Mouse (Mus musculus): ENCODE data around the gene Qk. TPM values are rescaled to one million over a fixed set of nuclear protein-coding genes. Genes with fewer than 3 reads are reported as not detected.

The Qk gene
- total RNA-seq, 1 experiment = 129 TPM

GRCm38 (mm10) chr17:10251252-10251958, 68.2 kb downstream of the Qk start:
- in situ Hi-C loops (cut with MboI; ENCODE audit: low sequenced_read_pairs in 2 of 2, unreplicated experiment in 2 of 2) = no loop called here
- H3K36me3 ChIP-seq (ENCODE audit: control insufficient read depth, insufficient read depth, low read length, poor library complexity, severe bottlenecking) = no peaks in the 10 kb centered on the region; the same call in 1 of the 2 replicates
- H3K9ac ChIP-seq (ENCODE audit: insufficient read depth, low read depth, low read length, poor library complexity, severe bottlenecking) = no peak overlapping the region
- no peak overlapping the region for H3K4me3 ChIP-seq (ENCODE audit: insufficient read depth in 1 of 2, low read depth in 1 of 2, low read length in 2 of 2, poor library complexity in 1 of 2, severe bottlenecking in 1 of 2)
- TF ChIP-seq ZNF384 (IDR thresholded peaks at IDR 0.05; ENCODE audit: low read depth, low read length) (no peak), MAFK (IDR thresholded peaks at IDR 0.05; ENCODE audit: insufficient read depth, low read depth, low read length) (no peak), CHD2 (IDR thresholded peaks at IDR 0.05; ENCODE audit: low read depth, low read length) (no peak), ZC3H11A (IDR thresholded peaks at IDR 0.05; ENCODE audit: borderline replicate concordance, low read depth, low read length) (no peak), HCFC1 (IDR thresholded peaks at IDR 0.05; ENCODE audit: borderline replicate concordance, insufficient read depth, low read length) (no peak)
- no peak for DNase-seq (ENCODE audit: low read depth, low spot score)
- H3K4me1 ChIP-seq (ENCODE audit: control insufficient read depth in 2 of 2, insufficient read depth in 2 of 2, low read length in 2 of 2, poor library complexity in 1 of 2) = no peaks in the 10 kb centered on the region
- no peak overlapping the region for H3K27ac ChIP-seq (ENCODE audit: insufficient read depth, low read depth, low read length, poor library complexity, severe bottlenecking)
- H3K9me3 ChIP-seq (ENCODE audit: control insufficient read depth, insufficient read depth, low read depth, low read length) = no peaks in the 10 kb centered on the region

GRCm38 (mm10) chr17:10240081-10240480, 79.6 kb downstream of the Qk start:
- Histone ChIP-seq H3K9ac (ENCODE audit: insufficient read depth, low read depth, low read length, poor library complexity, severe bottlenecking) (no peak overlapping the region), H3K4me3 (ENCODE audit: insufficient read depth in 1 of 2, low read depth in 1 of 2, low read length in 2 of 2, poor library complexity in 1 of 2, severe bottlenecking in 1 of 2) (no peak overlapping the region), H3K27ac (ENCODE audit: insufficient read depth, low read depth, low read length, poor library complexity, severe bottlenecking) (no peak overlapping the region), H3K9me3 (ENCODE audit: control insufficient read depth, insufficient read depth, low read depth, low read length) (no peaks in the 10 kb centered on the region), H3K4me1 (ENCODE audit: control insufficient read depth in 2 of 2, insufficient read depth in 2 of 2, low read length in 2 of 2, poor library complexity in 1 of 2) (no peaks in the 10 kb centered on the region), H3K36me3 (ENCODE audit: control insufficient read depth, insufficient read depth, low read length, poor library complexity, severe bottlenecking) (no peaks in the 10 kb centered on the region; the same call in 1 of the 2 replicates)
- in situ Hi-C loops (cut with MboI; ENCODE audit: low sequenced_read_pairs in 2 of 2, unreplicated experiment in 2 of 2) = no loop called here
- TF ChIP-seq CHD2 (IDR thresholded peaks at IDR 0.05; ENCODE audit: low read depth, low read length) = no peak
- no peak for TF ChIP-seq MAFK (IDR thresholded peaks at IDR 0.05; ENCODE audit: insufficient read depth, low read depth, low read length)
- no peak for TF ChIP-seq HCFC1 (IDR thresholded peaks at IDR 0.05; ENCODE audit: borderline replicate concordance, insufficient read depth, low read length)
- no peak for TF ChIP-seq ZC3H11A (IDR thresholded peaks at IDR 0.05; ENCODE audit: borderline replicate concordance, low read depth, low read length)
- no peak for TF ChIP-seq ZNF384 (IDR thresholded peaks at IDR 0.05; ENCODE audit: low read depth, low read length)
- no peak for DNase-seq (ENCODE audit: low read depth, low spot score)

DNA sequence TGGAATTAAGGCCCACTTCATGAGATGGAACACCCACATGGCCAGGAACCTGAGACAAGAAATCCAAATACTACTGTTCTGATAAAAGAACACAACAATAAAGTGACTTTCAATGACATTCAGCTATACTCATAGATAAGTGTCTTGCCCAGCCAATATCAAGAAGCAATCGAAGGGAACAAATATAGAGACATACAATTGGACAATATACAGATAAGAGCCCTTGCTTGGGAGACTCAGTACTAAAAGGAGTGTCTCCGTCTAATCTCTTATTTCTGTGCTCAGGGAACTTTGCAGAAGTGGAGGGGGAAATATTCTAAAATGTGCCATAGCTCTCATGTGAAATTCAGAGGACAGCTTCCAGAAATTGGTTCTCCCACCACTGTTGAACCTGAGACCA, 83.1 kb downstream of the Qk start:
- no peak overlapping the region for H3K9ac ChIP-seq (ENCODE audit: insufficient read depth, low read depth, low read length, poor library complexity, severe bottlenecking)
- no peak overlapping the region for H3K27ac ChIP-seq (ENCODE audit: insufficient read depth, low read depth, low read length, poor library complexity, severe bottlenecking)
- H3K36me3 ChIP-seq (ENCODE audit: control insufficient read depth, insufficient read depth, low read length, poor library complexity, severe bottlenecking) = no peaks in the 10 kb centered on the region; the same call in 1 of the 2 replicates
- H3K9me3 ChIP-seq (ENCODE audit: control insufficient read depth, insufficient read depth, low read depth, low read length) = no peaks in the 10 kb centered on the region
- in situ Hi-C loops (cut with MboI; ENCODE audit: low sequenced_read_pairs in 2 of 2, unreplicated experiment in 2 of 2) = no loop called here
- TF ChIP-seq ZC3H11A (IDR thresholded peaks at IDR 0.05; ENCODE audit: borderline replicate concordance, low read depth, low read length) (no peak), HCFC1 (IDR thresholded peaks at IDR 0.05; ENCODE audit: borderline replicate concordance, insufficient read depth, low read length) (no peak), MAFK (IDR thresholded peaks at IDR 0.05; ENCODE audit: insufficient read depth, low read depth, low read length) (no peak), ZNF384 (IDR thresholded peaks at IDR 0.05; ENCODE audit: low read depth, low read length) (no peak), CHD2 (IDR thresholded peaks at IDR 0.05; ENCODE audit: low read depth, low read length) (no peak)
- no peaks in the 10 kb centered on the region for H3K4me1 ChIP-seq (ENCODE audit: control insufficient read depth in 2 of 2, insufficient read depth in 2 of 2, low read length in 2 of 2, poor library complexity in 1 of 2)
- H3K4me3 ChIP-seq (ENCODE audit: insufficient read depth in 1 of 2, low read depth in 1 of 2, low read length in 2 of 2, poor library complexity in 1 of 2, severe bottlenecking in 1 of 2) = no peak overlapping the region
- no peak for DNase-seq (ENCODE audit: low read depth, low spot score)

DNA sequence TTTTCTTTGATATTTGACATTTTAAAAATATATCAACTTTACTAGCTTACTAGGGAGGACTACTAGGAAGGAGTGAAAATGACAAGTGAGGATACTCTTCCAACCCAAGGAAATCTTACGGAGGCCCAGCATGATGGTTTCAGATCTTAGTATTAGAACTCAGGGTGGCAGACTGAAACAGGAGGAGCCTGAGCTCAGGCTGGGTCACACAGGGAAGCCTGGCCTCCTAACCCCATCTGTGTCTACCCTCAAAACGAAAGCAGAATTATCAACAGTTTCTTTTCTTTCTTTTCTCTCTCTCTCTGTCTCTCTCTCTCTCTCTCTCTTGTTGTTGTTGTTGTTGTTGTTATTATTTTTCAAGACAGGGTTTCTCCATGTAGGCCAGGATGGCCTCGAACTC, 87.2 kb downstream of the Qk start:
- Histone ChIP-seq H3K9me3 (ENCODE audit: control insufficient read depth, insufficient read depth, low read depth, low read length) (no peaks in the 10 kb centered on the region), H3K4me3 (ENCODE audit: insufficient read depth in 1 of 2, low read depth in 1 of 2, low read length in 2 of 2, poor library complexity in 1 of 2, severe bottlenecking in 1 of 2) (no peak overlapping the region), H3K9ac (ENCODE audit: insufficient read depth, low read depth, low read length, poor library complexity, severe bottlenecking) (no peak overlapping the region), H3K27ac (ENCODE audit: insufficient read depth, low read depth, low read length, poor library complexity, severe bottlenecking) (no peak overlapping the region), H3K36me3 (ENCODE audit: control insufficient read depth, insufficient read depth, low read length, poor library complexity, severe bottlenecking) (no peaks in the 10 kb centered on the region), H3K4me1 (ENCODE audit: control insufficient read depth in 2 of 2, insufficient read depth in 2 of 2, low read length in 2 of 2, poor library complexity in 1 of 2) (peaks cover 0 to 4% of the 10 kb centered on the region in 2 experiments; a peak in 1 of 4 replicates)
- DNase-seq (ENCODE audit: low read depth, low spot score) = no peak
- in situ Hi-C loops (cut with MboI; ENCODE audit: low sequenced_read_pairs in 2 of 2, unreplicated experiment in 2 of 2) = no loop called here
- no peak for TF ChIP-seq ZNF384 (IDR thresholded peaks at IDR 0.05; ENCODE audit: low read depth, low read length)
- TF ChIP-seq HCFC1 (IDR thresholded peaks at IDR 0.05; ENCODE audit: borderline replicate concordance, insufficient read depth, low read length) = no peak
- no peak for TF ChIP-seq CHD2 (IDR thresholded peaks at IDR 0.05; ENCODE audit: low read depth, low read length)
- no peak for TF ChIP-seq ZC3H11A (IDR thresholded peaks at IDR 0.05; ENCODE audit: borderline replicate concordance, low read depth, low read length)

Measured in ES-E14 (cell line).